Mouse (Mus musculus): ENCODE measurements around the gene Ppp1ca. TPM values are rescaled to one million over a fixed set of nuclear protein-coding genes. Genes with fewer than 3 reads are reported as not detected.

The Ppp1ca gene
- polyA plus RNA-seq, 1 experiment from 2014 or later, result 817 TPM

DNA sequence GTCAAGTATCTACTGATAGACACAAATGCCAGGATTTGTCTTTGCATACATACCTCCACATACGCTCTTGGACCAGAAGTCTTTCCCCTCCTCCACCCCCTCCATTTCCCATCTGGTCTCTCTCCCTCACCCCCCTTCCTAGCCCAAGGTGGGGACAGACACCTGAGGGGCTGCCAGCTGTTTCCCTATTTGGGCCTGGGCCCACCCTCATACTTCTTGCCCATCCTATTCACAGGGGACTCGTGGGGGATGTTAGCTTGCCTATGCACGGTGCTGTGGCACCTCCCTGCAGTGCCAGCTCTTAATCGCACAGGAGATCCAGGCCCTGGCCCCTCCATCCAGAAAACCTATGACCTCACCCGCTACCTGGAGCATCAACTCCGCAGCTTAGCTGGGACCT lies 28.1 kb downstream of the Ppp1ca start:
- H3K4me2 ChIP-seq (replicated peaks), result no peak overlapping the region
- peaks cover 35% of the 10 kb centered on the region for H3K36me3 ChIP-seq
- no peak overlapping the region for H3K27ac ChIP-seq
- 80% methylated on average over 6 of the region's 6 CpGs for WGBS
- no peak overlapping the region for H3K4me3 ChIP-seq
- no peaks in the 10 kb centered on the region for H3K9me3 ChIP-seq
- ATAC-seq (ENCODE audit: low FRiP score, low read depth), result no peak
- H3K9ac ChIP-seq, result peak overlapping the region; percentile 25; the same call in 1 of the 2 replicates
- peaks cover 57% of the 10 kb centered on the region for H3K4me1 ChIP-seq
- no peaks in the 10 kb centered on the region for H3K27me3 ChIP-seq

DNA sequence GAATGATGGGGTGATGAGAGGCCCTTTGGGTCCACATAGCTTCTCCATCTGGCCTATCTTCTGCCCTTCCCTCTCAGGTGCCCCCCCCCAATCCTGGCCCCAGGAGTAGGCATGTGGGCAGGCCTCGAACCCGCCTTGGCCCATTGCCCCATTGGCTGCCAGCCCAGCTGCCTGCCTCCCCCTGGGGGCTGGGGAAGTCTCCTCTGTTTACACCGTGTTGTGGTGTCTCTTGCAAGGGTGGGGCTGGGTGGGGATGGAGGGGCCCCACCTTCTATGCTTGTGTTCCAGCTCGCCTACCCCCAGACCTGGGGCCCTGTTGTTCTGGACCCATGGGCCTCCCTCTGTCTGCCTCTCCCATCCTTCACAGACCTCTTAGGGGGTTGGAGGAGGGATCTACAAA lies 28.6 kb downstream of the Ppp1ca start:
- no peaks in the 10 kb centered on the region for H3K9me3 ChIP-seq
- ATAC-seq (ENCODE audit: low FRiP score, low read depth), result no peak
- H3K36me3 ChIP-seq, result peaks cover 35% of the 10 kb centered on the region
- WGBS, result 50% methylated on average over 4 of the region's 4 CpGs
- H3K4me3 ChIP-seq, result no peak overlapping the region
- peak overlapping the region; percentile 25; the same call in 1 of the 2 replicates for H3K9ac ChIP-seq
- no peaks in the 10 kb centered on the region for H3K27me3 ChIP-seq
- no peak overlapping the region for H3K27ac ChIP-seq
- peaks cover 56% of the 10 kb centered on the region for H3K4me1 ChIP-seq
- no peak overlapping the region for H3K4me2 ChIP-seq (replicated peaks)

DNA sequence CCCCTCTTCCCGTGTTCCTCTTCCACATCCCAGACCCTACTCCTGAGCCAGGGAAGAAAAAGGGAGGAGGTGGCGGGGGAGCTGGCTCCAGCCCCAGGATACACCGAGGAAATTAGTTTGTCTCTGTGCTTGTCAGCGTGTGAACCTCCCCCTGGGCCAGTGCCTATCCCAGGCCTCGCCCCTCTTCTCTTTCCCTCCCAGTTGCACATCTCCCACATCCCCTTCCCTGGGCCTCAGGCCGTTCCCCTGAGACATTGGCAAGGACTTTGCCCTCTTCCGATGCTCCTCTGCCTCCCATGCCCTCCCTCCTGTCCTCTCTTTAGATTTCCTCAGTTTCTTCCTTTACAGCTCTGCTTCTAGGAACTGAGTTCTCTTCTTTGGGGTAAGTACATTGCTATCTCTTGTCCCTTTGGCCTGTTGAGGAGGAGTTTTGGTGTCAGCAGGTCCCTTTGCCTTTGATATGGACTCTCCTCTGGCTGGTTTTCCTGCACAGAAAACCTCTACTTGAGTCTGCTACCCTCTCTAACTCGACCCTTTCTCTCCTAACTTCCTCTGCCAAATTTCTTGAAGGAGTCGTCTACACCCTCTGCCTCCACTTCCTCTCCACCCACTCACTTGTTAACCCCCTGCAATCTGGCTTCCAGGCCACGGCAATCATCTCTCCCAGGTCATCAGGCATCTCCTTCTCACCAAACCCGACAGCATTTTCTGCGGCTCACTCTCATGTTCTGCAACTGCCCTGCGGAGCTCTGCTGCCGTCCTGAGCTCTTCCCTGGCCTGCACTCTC lies 29.3 kb downstream of the Ppp1ca start:
- no peak for ATAC-seq (ENCODE audit: low FRiP score, low read depth)
- 32% methylated on average over 14 of the region's 14 CpGs for WGBS
- H3K9ac ChIP-seq, result peak overlapping the region; percentile 31; the same call in 1 of the 2 replicates
- peaks cover 49% of the 10 kb centered on the region for H3K4me1 ChIP-seq
- H3K27me3 ChIP-seq, result no peaks in the 10 kb centered on the region
- no peak overlapping the region for H3K4me3 ChIP-seq
- no peak overlapping the region for H3K4me2 ChIP-seq (replicated peaks)
- no peaks in the 10 kb centered on the region for H3K9me3 ChIP-seq
- H3K36me3 ChIP-seq, result peaks cover 35% of the 10 kb centered on the region
- no peak overlapping the region for H3K27ac ChIP-seq

DNA sequence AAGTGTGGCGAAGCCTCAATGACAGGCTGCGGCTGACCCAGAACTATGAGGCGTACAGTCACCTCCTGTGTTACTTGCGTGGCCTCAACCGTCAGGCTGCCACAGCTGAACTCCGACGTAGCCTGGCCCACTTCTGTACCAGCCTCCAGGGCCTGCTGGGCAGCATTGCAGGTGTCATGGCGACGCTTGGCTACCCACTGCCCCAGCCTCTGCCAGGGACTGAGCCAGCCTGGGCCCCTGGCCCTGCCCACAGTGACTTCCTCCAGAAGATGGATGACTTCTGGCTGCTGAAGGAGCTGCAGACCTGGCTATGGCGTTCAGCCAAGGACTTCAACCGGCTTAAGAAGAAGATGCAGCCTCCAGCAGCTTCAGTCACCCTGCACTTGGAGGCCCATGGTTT lies 30.3 kb downstream of the Ppp1ca start:
- no peak for ATAC-seq (ENCODE audit: low FRiP score, low read depth)
- H3K4me2 ChIP-seq (replicated peaks), result no peak overlapping the region
- 78% methylated on average over 11 of the region's 11 CpGs for WGBS

DNA sequence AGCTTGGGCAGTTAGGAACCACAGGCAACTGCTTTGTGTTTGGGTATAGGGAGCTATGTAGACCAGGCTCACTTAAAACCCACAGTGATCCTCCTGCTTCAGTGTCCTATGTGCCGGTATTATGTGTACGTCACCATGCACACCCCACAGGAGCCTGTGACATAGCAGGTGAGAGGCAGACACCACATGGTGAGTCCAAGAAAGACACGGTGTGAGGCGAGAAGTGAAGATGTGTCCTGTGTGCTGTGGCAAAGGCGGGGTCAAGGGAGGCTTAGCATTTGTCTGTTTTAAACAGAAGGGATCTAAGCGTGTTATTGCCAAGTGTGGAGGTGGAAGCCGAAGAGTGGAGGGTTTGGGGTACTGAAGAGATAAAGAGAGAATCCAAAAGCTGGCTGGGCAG lies 34.9 kb downstream of the Ppp1ca start:
- peaks cover 6% of the 10 kb centered on the region for H3K4me1 ChIP-seq
- H3K36me3 ChIP-seq, result peaks cover 20% of the 10 kb centered on the region
- peaks cover 12% of the 10 kb centered on the region; the same call in 1 of the 2 replicates for H3K27me3 ChIP-seq
- ATAC-seq (ENCODE audit: low FRiP score, low read depth), result no peak
- no peak overlapping the region for H3K27ac ChIP-seq
- no peak overlapping the region for H3K9ac ChIP-seq
- no peaks in the 10 kb centered on the region for H3K9me3 ChIP-seq
- no peak overlapping the region for H3K4me3 ChIP-seq
- WGBS, result 89% methylated on average over 7 of the region's 7 CpGs
- no peak overlapping the region for H3K4me2 ChIP-seq (replicated peaks)

More for the DNA sequence above, 30.3 kb downstream of the Ppp1ca start:
- Histone ChIP-seq H3K9me3 (no peaks in the 10 kb centered on the region), H3K27me3 (no peaks in the 10 kb centered on the region), H3K27ac (no peak overlapping the region), H3K36me3 (peaks cover 35% of the 10 kb centered on the region), H3K4me3 (no peak overlapping the region), H3K9ac (no peak overlapping the region), H3K4me1 (peaks cover 39% of the 10 kb centered on the region)

DNA sequence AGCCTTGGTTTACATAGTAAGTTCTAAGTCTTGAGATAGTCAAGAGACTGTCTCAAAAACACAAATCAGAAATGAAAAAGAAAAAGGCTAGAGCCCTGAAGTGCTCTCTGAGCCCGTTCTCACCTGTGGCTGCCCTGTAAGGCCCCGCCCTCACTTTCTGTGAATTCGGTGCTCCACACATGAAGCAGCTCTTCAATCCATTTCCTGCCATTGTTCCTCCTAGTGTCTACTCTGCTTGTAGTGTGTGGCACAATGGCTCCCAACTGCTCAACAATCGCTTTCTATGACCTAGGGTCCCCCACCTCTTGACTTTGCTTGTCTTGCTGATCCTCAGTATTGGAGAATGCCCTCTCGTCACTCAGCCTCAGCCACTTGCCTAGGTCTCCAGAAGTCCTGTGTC lies 35.6 kb downstream of the Ppp1ca start:
- H3K4me2 ChIP-seq (replicated peaks), result no peak overlapping the region
- no peaks in the 10 kb centered on the region for H3K9me3 ChIP-seq
- no peak for ATAC-seq (ENCODE audit: low FRiP score, low read depth)
- WGBS, result 73% methylated on average over 5 of the region's 5 CpGs
- no peak overlapping the region for H3K9ac ChIP-seq
- H3K36me3 ChIP-seq, result peaks cover 13% of the 10 kb centered on the region
- H3K4me3 ChIP-seq, result no peak overlapping the region
- peaks cover 12% of the 10 kb centered on the region; the same call in 1 of the 2 replicates for H3K27me3 ChIP-seq
- no peak overlapping the region for H3K27ac ChIP-seq
- H3K4me1 ChIP-seq, result peaks cover 11% of the 10 kb centered on the region

DNA sequence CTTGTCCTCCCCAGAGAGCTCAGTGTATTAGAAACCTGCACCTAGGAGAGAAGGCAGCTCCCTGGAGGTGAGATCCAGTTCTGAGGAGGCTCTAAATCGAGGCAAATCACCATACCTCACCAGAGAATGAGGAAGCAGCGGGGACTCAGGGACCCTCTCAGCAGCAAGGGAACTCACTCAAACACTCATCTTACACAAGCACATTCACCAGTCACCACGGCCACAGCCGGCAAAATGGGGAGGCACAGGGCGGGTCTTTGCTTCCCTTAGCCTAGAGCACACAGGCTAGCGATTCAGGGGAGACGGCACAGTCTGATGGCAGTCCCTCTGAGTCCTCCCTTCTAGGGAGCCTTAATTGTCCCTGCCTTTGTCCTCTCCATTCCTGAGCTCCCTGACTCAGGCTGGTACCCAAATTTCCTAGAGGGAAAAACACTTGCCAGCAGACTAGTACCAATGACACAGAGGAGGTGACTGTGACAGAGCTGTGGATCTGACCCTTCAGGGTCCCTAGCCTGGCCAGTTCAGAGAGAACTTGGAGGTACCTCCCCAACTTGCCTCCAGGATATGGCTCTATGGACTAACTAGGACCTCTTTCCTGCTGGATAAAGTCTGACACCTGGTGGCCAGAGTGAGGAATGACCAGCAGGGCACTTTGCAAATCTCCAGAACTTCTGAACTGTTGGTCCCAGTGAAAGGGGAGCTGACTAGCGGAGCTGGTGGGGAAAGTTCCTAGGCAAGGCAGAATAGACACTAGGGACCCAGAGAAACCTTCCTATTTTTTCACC lies 36.2 kb downstream of the Ppp1ca start:
- H3K27me3 ChIP-seq, result peaks cover 12% of the 10 kb centered on the region; the same call in 1 of the 2 replicates
- ATAC-seq (ENCODE audit: low FRiP score, low read depth), result no peak; the same call in 1 of the 2 replicates
- no peak overlapping the region for H3K4me3 ChIP-seq
- H3K36me3 ChIP-seq, result peaks cover 7% of the 10 kb centered on the region
- peaks cover 14% of the 10 kb centered on the region for H3K4me1 ChIP-seq
- no peak overlapping the region for H3K4me2 ChIP-seq (replicated peaks)
- 18% methylated on average over 8 of the region's 8 CpGs for WGBS
- no peak overlapping the region; the same call in 1 of the 2 replicates for H3K27ac ChIP-seq
- no peak overlapping the region for H3K9ac ChIP-seq
- no peaks in the 10 kb centered on the region for H3K9me3 ChIP-seq

DNA sequence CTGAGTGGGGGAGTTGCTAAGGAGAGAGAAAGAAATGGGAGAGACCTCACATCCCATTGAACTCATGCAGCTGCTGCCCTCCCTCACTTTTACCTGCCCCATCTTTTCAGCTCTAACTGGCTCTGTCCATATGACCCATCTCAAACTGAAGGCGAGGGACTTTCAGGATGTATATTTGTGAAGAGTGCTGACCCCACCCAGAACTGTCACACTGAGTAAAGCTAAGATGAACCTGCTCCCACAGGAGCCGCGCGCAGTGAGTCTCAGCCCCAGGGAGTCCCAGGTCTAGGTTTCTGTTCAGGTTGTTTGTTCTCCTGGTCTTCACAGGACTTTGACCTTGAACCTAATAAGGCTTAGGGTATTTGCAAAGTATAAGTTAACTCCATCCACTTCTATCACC lies 37.0 kb downstream of the Ppp1ca start:
- Histone ChIP-seq H3K4me1 (peaks cover 14% of the 10 kb centered on the region), H3K27ac (no peak overlapping the region), H3K4me2 (replicated peaks) (no peak overlapping the region), H3K9ac (no peak overlapping the region), H3K36me3 (no peaks in the 10 kb centered on the region), H3K9me3 (no peaks in the 10 kb centered on the region), H3K4me3 (no peak overlapping the region), H3K27me3 (peaks cover 12% of the 10 kb centered on the region; the same call in 1 of the 2 replicates)
- ATAC-seq (ENCODE audit: low FRiP score, low read depth), result no peak
- whole genome bisulfite sequencing, result 77% methylated on average over 4 of the region's 4 CpGs

DNA sequence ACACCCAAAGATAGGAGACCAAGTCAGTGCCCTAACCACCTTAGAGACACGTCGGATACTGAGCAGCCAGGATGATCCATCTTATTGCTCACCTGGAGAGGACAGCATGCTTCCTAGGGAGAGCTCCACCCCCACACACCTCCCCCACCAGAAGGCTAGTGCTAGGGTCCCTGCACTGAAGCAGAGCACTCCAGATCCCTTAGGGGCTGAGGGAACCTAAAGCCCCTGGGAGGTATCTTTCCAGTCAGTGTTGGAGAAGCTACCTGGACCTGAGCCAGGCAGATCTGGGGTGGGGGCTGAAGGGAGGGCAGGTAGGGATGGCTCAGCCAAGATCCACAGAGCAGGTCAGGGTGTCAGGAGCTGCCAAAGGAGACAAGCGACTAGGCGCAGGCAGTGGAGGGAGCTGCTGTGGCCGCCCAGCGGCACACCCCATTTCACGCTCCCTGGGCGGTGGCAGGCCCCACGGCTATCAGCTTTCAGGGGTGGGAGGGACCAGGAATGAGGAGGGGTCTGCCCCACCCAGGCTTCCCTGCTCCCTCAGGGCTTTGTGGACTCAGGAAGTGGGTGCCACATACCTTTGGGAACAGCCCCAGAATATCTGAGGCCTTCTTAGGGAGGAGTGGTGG lies 37.7 kb downstream of the Ppp1ca start:
- Histone ChIP-seq H3K9ac (no peak overlapping the region), H3K27ac (no peak overlapping the region), H3K4me2 (replicated peaks) (no peak overlapping the region), H3K9me3 (no peaks in the 10 kb centered on the region), H3K4me3 (no peak overlapping the region), H3K27me3 (peaks cover 12% of the 10 kb centered on the region; the same call in 1 of the 2 replicates), H3K36me3 (no peaks in the 10 kb centered on the region), H3K4me1 (peaks cover 14% of the 10 kb centered on the region)
- no peak for ATAC-seq (ENCODE audit: low FRiP score, low read depth)
- WGBS, result 35% methylated on average over 9 of the region's 9 CpGs

DNA sequence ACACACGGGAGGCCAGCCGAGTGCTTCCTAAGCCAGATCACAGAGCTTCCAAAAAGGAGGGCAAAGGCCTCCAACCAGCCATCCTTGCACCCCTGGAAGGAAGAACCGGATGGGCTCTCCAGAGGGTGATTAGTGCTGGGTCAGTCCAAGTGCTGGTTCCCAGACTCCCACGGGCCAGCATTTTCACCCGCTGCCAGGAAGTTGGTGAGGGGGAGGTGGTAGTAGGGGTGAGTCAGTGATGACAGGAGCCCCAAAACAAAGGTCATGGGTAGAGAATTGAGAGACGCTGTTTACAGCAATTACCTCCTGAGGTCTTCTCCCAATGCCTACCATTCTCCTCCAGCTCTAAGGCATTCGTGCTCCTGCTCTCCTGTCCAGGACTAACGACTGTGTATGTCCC lies 38.5 kb downstream of the Ppp1ca start:
- H3K4me2 ChIP-seq (replicated peaks), result no peak overlapping the region
- 79% methylated on average over 8 of the region's 8 CpGs for WGBS
- no peak overlapping the region for H3K27ac ChIP-seq
- H3K9ac ChIP-seq, result no peak overlapping the region
- peaks cover 12% of the 10 kb centered on the region; the same call in 1 of the 2 replicates for H3K27me3 ChIP-seq
- no peaks in the 10 kb centered on the region for H3K36me3 ChIP-seq
- H3K4me1 ChIP-seq, result peaks cover 14% of the 10 kb centered on the region
- ATAC-seq (ENCODE audit: low FRiP score, low read depth), result no peak
- H3K9me3 ChIP-seq, result no peaks in the 10 kb centered on the region
- no peak overlapping the region for H3K4me3 ChIP-seq

DNA sequence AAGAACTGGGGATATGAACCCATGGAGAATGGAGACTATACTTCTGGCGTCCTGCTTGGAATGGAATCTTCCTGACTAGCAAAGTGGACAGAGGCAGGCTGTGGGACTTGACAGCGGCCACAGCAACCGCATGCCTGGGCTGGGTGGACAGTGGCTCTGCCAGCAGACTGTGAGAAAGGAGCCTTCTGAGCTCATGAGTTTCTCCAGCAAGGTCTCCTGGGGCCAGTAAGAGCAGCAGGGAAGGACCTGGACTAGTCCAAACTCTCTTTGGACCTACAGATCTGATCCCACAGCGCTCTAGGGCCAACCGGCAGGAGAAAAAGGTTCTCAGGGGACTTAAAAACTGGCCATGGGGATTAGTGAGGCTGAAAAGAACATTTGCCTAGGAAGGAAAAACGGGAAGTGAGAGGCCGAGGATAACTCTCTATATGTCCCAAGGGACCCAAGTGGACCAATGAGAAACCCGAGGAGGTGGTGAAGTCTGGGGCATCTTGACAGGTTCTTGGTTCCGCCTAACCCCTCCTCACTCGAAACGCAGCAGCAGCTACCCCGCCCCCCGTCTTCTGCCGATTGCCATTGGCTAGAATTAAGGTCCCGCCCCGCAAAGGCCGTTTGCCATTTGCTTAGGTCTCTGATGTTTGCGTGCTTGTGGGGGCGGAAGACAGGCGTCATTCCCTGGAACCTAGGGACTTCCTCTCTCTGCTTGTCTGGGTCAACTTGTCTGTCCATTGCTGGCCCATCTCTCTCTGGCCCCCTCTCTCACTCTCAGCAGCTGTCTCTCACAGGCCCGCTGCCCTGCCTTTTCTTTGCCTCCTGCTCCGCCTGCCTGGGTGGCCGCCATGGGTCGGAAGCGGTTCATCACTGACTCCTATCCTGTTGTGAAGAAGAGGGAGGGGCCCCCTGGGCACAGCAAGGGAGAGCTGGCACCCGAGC lies 39.7 kb downstream of the Ppp1ca start, which contains the start of gene Pold4:
Pold4 (plus strand) TSS at position 647 of the 933 bp plus-strand sequence.
- Histone ChIP-seq H3K4me3 (peak within 1 kb of the TSS; percentile 56), H3K27ac (peak within 1 kb of the TSS; percentile 56), H3K9me3 (no peaks in the 10 kb centered on the region), H3K36me3 (no peaks in the 10 kb centered on the region), H3K4me2 (replicated peaks) (peak within 1 kb of the TSS; percentile 88), H3K4me1 (peaks cover 18% of the 10 kb centered on the region), H3K9ac (peak within 1 kb of the TSS; percentile 73), H3K27me3 (peaks cover 12% of the 10 kb centered on the region; the same call in 1 of the 2 replicates)
- ATAC-seq (ENCODE audit: low FRiP score, low read depth), result peak; percentile 90
- WGBS, result 11% methylated on average over 26 of the region's 26 CpGs
